Mouse (Mus musculus): ENCODE results near the gene Mical3. TPM values are rescaled to one million over a fixed set of nuclear protein-coding genes. Genes with fewer than 3 reads are reported as not detected.

Mical3 gene
- polyA plus RNA-seq, 1 experiment from 2014 or later, result 11.9 TPM

GRCm38 (mm10) chr6:121162616-121163015 lies 31.8 kb upstream of the Mical3 start:
- Histone ChIP-seq H3K4me2 (replicated peaks) (no peak overlapping the region), H3K36me3 (no peaks in the 10 kb centered on the region), H3K27ac (no peak overlapping the region), H3K4me1 (0 out of 2 replicates have a peak, but pooled peaks cover 5% of the 10 kb centered on the region), H3K27me3 (no peaks in the 10 kb centered on the region), H3K9ac (no peak overlapping the region), H3K4me3 (no peak overlapping the region), H3K9me3 (no peaks in the 10 kb centered on the region)
- WGBS, result 88% methylated on average over 12 of the region's 12 CpGs
- no peak for ATAC-seq (ENCODE audit: insufficient number of reproducible peaks, insufficient read depth, low FRiP score, low TSS enrichment)

- Histone ChIP-seq H3K4me1 (0 out of 2 replicates have a peak, but pooled peaks cover 3% of the 10 kb centered on the region), H3K4me3 (no peak overlapping the region), H3K4me2 (replicated peaks) (no peak overlapping the region), H3K9me3 (no peaks in the 10 kb centered on the region), H3K27me3 (no peaks in the 10 kb centered on the region), H3K36me3 (no peaks in the 10 kb centered on the region), H3K9ac (no peak overlapping the region), H3K27ac (peak overlapping the region; percentile 24; the same call in 1 of the 2 replicates)
- 0 out of 2 replicates have a peak, but pooled peaks have one; percentile 29 for ATAC-seq (ENCODE audit: insufficient number of reproducible peaks, insufficient read depth, low FRiP score, low TSS enrichment)
- WGBS, result 44% methylated on average over 6 of the region's 6 CpGs
Measured at GRCm38 (mm10) chr6:121160126-121160525, 29.3 kb upstream of the Mical3 start.

GRCm38 (mm10) chr6:121159616-121160015 lies 28.8 kb upstream of the Mical3 start:
- Histone ChIP-seq H3K4me1 (0 out of 2 replicates have a peak, but pooled peaks cover 3% of the 10 kb centered on the region), H3K27ac (peak overlapping the region; percentile 24; the same call in 1 of the 2 replicates), H3K9ac (no peak overlapping the region), H3K4me3 (no peak overlapping the region), H3K36me3 (no peaks in the 10 kb centered on the region), H3K4me2 (replicated peaks) (no peak overlapping the region), H3K27me3 (no peaks in the 10 kb centered on the region), H3K9me3 (no peaks in the 10 kb centered on the region)
- no peak for ATAC-seq (ENCODE audit: insufficient number of reproducible peaks, insufficient read depth, low FRiP score, low TSS enrichment)
- 89% methylated on average over 5 of the region's 5 CpGs for WGBS

GRCm38 (mm10) chr6:121156030-121156429 lies 25.2 kb upstream of the Mical3 start:
- WGBS, result 76% methylated on average over 2 of the region's 2 CpGs
- Histone ChIP-seq H3K9me3 (no peaks in the 10 kb centered on the region), H3K27me3 (no peaks in the 10 kb centered on the region), H3K4me3 (no peak overlapping the region), H3K36me3 (no peaks in the 10 kb centered on the region), H3K4me1 (peaks cover 12% of the 10 kb centered on the region), H3K4me2 (replicated peaks) (no peak overlapping the region), H3K9ac (no peak overlapping the region), H3K27ac (no peak overlapping the region)
- no peak for ATAC-seq (ENCODE audit: insufficient number of reproducible peaks, insufficient read depth, low FRiP score, low TSS enrichment)

GRCm38 (mm10) chr6:121154451-121155300 lies 23.9 kb upstream of the Mical3 start:
- H3K9ac ChIP-seq, result no peak overlapping the region
- no peak overlapping the region for H3K27ac ChIP-seq
- no peak for ATAC-seq (ENCODE audit: insufficient number of reproducible peaks, insufficient read depth, low FRiP score, low TSS enrichment)

GRCm38 (mm10) chr6:121153177-121153576 lies 22.4 kb upstream of the Mical3 start:
- Histone ChIP-seq H3K27me3 (no peaks in the 10 kb centered on the region), H3K27ac (no peak overlapping the region), H3K36me3 (no peaks in the 10 kb centered on the region), H3K4me3 (no peak overlapping the region), H3K4me2 (replicated peaks) (no peak overlapping the region), H3K9me3 (no peaks in the 10 kb centered on the region), H3K9ac (no peak overlapping the region), H3K4me1 (peaks cover 21% of the 10 kb centered on the region)
- 77% methylated on average over 8 of the region's 8 CpGs for WGBS
- no peak for ATAC-seq (ENCODE audit: insufficient number of reproducible peaks, insufficient read depth, low FRiP score, low TSS enrichment)

More at GRCm38 (mm10) chr6:121154451-121155300, 23.9 kb upstream of the Mical3 start:
- H3K9me3 ChIP-seq, result no peaks in the 10 kb centered on the region
- H3K4me3 ChIP-seq, result no peak overlapping the region
- peaks cover 12% of the 10 kb centered on the region for H3K4me1 ChIP-seq
- H3K36me3 ChIP-seq, result no peaks in the 10 kb centered on the region
- H3K4me2 ChIP-seq (replicated peaks), result no peak overlapping the region
- H3K27me3 ChIP-seq, result no peaks in the 10 kb centered on the region
- WGBS, result 80% methylated on average over 16 of the region's 16 CpGs

GRCm38 (mm10) chr6:121151732-121152131 lies 20.9 kb upstream of the Mical3 start:
- Histone ChIP-seq H3K4me1 (peaks cover 34% of the 10 kb centered on the region), H3K4me3 (no peak overlapping the region), H3K36me3 (no peaks in the 10 kb centered on the region), H3K9ac (no peak overlapping the region), H3K4me2 (replicated peaks) (no peak overlapping the region), H3K27me3 (no peaks in the 10 kb centered on the region), H3K27ac (0 out of 2 replicates have a peak overlapping the region, but pooled peaks have one; percentile 17), H3K9me3 (no peaks in the 10 kb centered on the region)
- WGBS, result 52% methylated on average over 6 of the region's 6 CpGs
- 0 out of 2 replicates have a peak, but pooled peaks have one; percentile 30 for ATAC-seq (ENCODE audit: insufficient number of reproducible peaks, insufficient read depth, low FRiP score, low TSS enrichment)

- Histone ChIP-seq H3K4me2 (replicated peaks) (no peak overlapping the region), H3K27ac (no peak overlapping the region), H3K9ac (no peak overlapping the region), H3K9me3 (no peaks in the 10 kb centered on the region), H3K4me1 (peaks cover 38% of the 10 kb centered on the region), H3K4me3 (no peak overlapping the region), H3K27me3 (no peaks in the 10 kb centered on the region), H3K36me3 (no peaks in the 10 kb centered on the region)
- 90% methylated on average over 8 of the region's 8 CpGs for WGBS
- ATAC-seq (ENCODE audit: insufficient number of reproducible peaks, insufficient read depth, low FRiP score, low TSS enrichment), result no peak
Measured at GRCm38 (mm10) chr6:121150126-121150525, 19.3 kb upstream of the Mical3 start.

- H3K36me3 ChIP-seq, result no peaks in the 10 kb centered on the region
- no peaks in the 10 kb centered on the region for H3K9me3 ChIP-seq
- ATAC-seq (ENCODE audit: insufficient number of reproducible peaks, insufficient read depth, low FRiP score, low TSS enrichment), result no peak
- peak overlapping the region; percentile 58; the same call in 1 of the 2 replicates for H3K27ac ChIP-seq
- WGBS, result 19% methylated on average over 3 of the region's 3 CpGs
- no peak overlapping the region for H3K4me3 ChIP-seq
- H3K9ac ChIP-seq, result no peak overlapping the region
- H3K4me1 ChIP-seq, result peaks cover 44% of the 10 kb centered on the region
- H3K4me2 ChIP-seq (replicated peaks), result no peak overlapping the region
- no peaks in the 10 kb centered on the region for H3K27me3 ChIP-seq
Measured at GRCm38 (mm10) chr6:121149420-121149819, 18.6 kb upstream of the Mical3 start.

GRCm38 (mm10) chr6:121148360-121148759 lies 17.6 kb upstream of the Mical3 start:
- no peaks in the 10 kb centered on the region for H3K36me3 ChIP-seq
- H3K4me2 ChIP-seq (replicated peaks), result no peak overlapping the region
- no peak for ATAC-seq (ENCODE audit: insufficient number of reproducible peaks, insufficient read depth, low FRiP score, low TSS enrichment)
- no peak overlapping the region for H3K9ac ChIP-seq
- no peaks in the 10 kb centered on the region for H3K27me3 ChIP-seq
- H3K4me1 ChIP-seq, result peaks cover 44% of the 10 kb centered on the region
- H3K27ac ChIP-seq, result no peak overlapping the region
- WGBS, result 52% methylated on average over 3 of the region's 3 CpGs
- no peaks in the 10 kb centered on the region for H3K9me3 ChIP-seq
- H3K4me3 ChIP-seq, result no peak overlapping the region

GRCm38 (mm10) chr6:121146798-121147197 lies 16.0 kb upstream of the Mical3 start:
- Histone ChIP-seq H3K9me3 (no peaks in the 10 kb centered on the region), H3K27ac (no peak overlapping the region), H3K4me2 (replicated peaks) (no peak overlapping the region), H3K9ac (no peak overlapping the region), H3K4me3 (no peak overlapping the region), H3K4me1 (peaks cover 39% of the 10 kb centered on the region), H3K27me3 (no peaks in the 10 kb centered on the region), H3K36me3 (no peaks in the 10 kb centered on the region)
- 30% methylated on average over 4 of the region's 4 CpGs for WGBS
- no peak; the same call in 1 of the 2 replicates for ATAC-seq (ENCODE audit: insufficient number of reproducible peaks, insufficient read depth, low FRiP score, low TSS enrichment)

GRCm38 (mm10) chr6:121145906-121146305 lies 15.1 kb upstream of the Mical3 start:
- H3K36me3 ChIP-seq, result no peaks in the 10 kb centered on the region
- H3K4me2 ChIP-seq (replicated peaks), result no peak overlapping the region
- peaks cover 35% of the 10 kb centered on the region; the same call in 1 of the 2 replicates for H3K4me1 ChIP-seq
- no peaks in the 10 kb centered on the region for H3K27me3 ChIP-seq
- no peak overlapping the region for H3K9ac ChIP-seq
- 43% methylated on average over 8 of the region's 8 CpGs for WGBS
- no peaks in the 10 kb centered on the region for H3K9me3 ChIP-seq
- no peak overlapping the region for H3K4me3 ChIP-seq
- H3K27ac ChIP-seq, result 0 out of 2 replicates have a peak overlapping the region, but pooled peaks have one; percentile 30
- ATAC-seq (ENCODE audit: insufficient number of reproducible peaks, insufficient read depth, low FRiP score, low TSS enrichment), result no peak

Measured in embryonic facial prominence, embryonic 12.5 days (tissue).